Mouse (Mus musculus): Measurements from ENCODE around the gene Svop.

- no peak for TF ChIP-seq CTCF (IDR thresholded peaks at IDR 0.05; ENCODE audit: low read depth)
- TF ChIP-seq EP300 (IDR thresholded peaks at IDR 0.05; ENCODE audit: low read depth), result no peak
These were observed 56.3 kb downstream of the Svop start for GRCm38 (mm10) chr5:114035111-114035510.
